Mouse (Mus musculus) right cerebral cortex, adult 18-20 months (tissue): ENCODE measurements around the gene Mrgpra2b.
"Not testable (repeated sequence)": the region's sequence is repeated elsewhere in the genome, so short reads cannot be mapped to it uniquely, and the experiment has no call there.

Experiments
- DNase-seq: peaks from one replicate; pipeline ENCODE4 v3.0.0; 2022; ENCODE audit warnings: mixed read lengths

Mrgpra2b gene

GRCm38 (mm10) chr7:47528762-47529161 is at the start of gene Mrgpra2b:
TSS of gene Mrgpra2b (minus strand) at chr7:47528862.
- no peak for DNase-seq

GRCm38 (mm10) chr7:47516379-47516778 is 12.3 kb downstream of the Mrgpra2b start:
- DNase-seq: no peak

GRCm38 (mm10) chr7:47515050-47515449 is 13.6 kb downstream of the Mrgpra2b start:
- DNase-seq: no peak

- no peak for DNase-seq
Observed at GRCm38 (mm10) chr7:47502953-47503352, 25.7 kb downstream of the Mrgpra2b start.

- not testable (repeated sequence) for DNase-seq
Observed at GRCm38 (mm10) chr7:47491266-47491665, 37.4 kb downstream of the Mrgpra2b start.

GRCm38 (mm10) chr7:47489438-47489837 is 39.2 kb downstream of the Mrgpra2b start:
- not testable (repeated sequence) for DNase-seq

GRCm38 (mm10) chr7:47483181-47483580 is 45.5 kb downstream of the Mrgpra2b start:
- DNase-seq: not testable (repeated sequence)

GRCm38 (mm10) chr7:47473904-47474303 is 54.8 kb downstream of the Mrgpra2b start:
- not testable (repeated sequence) for DNase-seq

GRCm38 (mm10) chr7:47465278-47465981 is 63.2 kb downstream of the Mrgpra2b start:
- DNase-seq: not testable (repeated sequence)

GRCm38 (mm10) chr7:47452015-47452414 is 76.6 kb downstream of the Mrgpra2b start, which contains the start of gene Mrgpra2a:
TSS of gene Mrgpra2a (minus strand) at chr7:47452139.
- DNase-seq: not testable (repeated sequence)

GRCm38 (mm10) chr7:47445729-47446128 is 82.9 kb downstream of the Mrgpra2b start:
- DNase-seq: not testable (repeated sequence)

GRCm38 (mm10) chr7:47436463-47436862 is 92.2 kb downstream of the Mrgpra2b start:
- not testable (repeated sequence) for DNase-seq

GRCm38 (mm10) chr7:47427815-47428508 is 100.7 kb downstream of the Mrgpra2b start:
- DNase-seq: not testable (repeated sequence)
